Mouse (Mus musculus): ENCODE data around the gene Aes.
A peak's percentile ranks its signal among the peaks of the same experiment; 100 is the strongest.

Aes gene

DNA sequence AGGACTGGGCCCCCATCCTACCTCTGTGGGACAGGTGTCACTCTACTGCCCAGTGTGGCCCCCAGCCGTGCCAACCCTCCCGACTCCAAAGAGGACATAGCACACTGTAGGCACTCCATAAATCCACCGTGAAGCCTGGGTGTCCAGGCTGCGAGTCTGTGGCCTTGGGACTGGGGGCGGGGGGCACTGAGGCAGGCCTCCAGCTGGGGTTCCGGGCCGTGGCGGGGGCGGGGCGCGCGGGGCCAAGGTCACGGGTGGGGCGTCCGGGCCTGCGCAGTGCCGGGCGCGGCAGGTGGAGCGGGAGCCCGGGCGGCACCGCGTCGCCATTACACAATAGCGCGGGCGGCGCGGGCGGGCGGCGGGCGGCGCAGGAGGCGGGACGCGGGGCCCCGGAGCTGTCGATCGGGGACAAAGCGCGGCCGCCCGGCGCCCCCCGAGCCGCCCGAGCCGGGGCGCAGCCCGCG is at the start of gene Aes:
Aes (plus strand) TSS at position 326 of the 464 bp plus-strand sequence.
- DNase-seq (ENCODE audit: low spot score): peak; percentile 50

GRCm38 (mm10) chr10:81510246-81510810 is 49.0 kb upstream of the Aes start:
- no peak for DNase-seq (ENCODE audit: low spot score)

GRCm38 (mm10) chr10:81513798-81514197 is 45.5 kb upstream of the Aes start:
- DNase-seq (ENCODE audit: low spot score): no peak

DNA sequence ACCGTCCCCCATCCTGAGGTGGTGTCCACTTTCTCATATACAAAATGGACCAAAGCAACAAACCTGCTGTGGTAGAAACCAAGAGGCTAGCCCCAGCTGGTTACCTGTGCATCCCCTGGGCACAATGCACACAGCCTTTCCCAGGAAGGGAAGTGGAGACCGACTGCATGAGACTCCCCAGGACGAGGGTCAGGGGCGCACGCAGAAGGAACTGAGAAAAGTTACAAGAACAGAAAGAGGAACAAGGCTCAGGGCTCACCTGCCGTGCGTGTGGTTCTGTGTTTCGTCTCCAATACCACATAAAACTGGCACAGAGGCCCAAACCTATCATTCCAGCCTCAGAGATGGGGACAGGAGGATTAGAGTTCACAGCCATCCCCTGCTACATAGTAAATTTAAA is 42.1 kb upstream of the Aes start:
- no peak for DNase-seq (ENCODE audit: low spot score)

GRCm38 (mm10) chr10:81518546-81518945 is 40.7 kb upstream of the Aes start:
- DNase-seq (ENCODE audit: low spot score): peak; percentile 65

DNA sequence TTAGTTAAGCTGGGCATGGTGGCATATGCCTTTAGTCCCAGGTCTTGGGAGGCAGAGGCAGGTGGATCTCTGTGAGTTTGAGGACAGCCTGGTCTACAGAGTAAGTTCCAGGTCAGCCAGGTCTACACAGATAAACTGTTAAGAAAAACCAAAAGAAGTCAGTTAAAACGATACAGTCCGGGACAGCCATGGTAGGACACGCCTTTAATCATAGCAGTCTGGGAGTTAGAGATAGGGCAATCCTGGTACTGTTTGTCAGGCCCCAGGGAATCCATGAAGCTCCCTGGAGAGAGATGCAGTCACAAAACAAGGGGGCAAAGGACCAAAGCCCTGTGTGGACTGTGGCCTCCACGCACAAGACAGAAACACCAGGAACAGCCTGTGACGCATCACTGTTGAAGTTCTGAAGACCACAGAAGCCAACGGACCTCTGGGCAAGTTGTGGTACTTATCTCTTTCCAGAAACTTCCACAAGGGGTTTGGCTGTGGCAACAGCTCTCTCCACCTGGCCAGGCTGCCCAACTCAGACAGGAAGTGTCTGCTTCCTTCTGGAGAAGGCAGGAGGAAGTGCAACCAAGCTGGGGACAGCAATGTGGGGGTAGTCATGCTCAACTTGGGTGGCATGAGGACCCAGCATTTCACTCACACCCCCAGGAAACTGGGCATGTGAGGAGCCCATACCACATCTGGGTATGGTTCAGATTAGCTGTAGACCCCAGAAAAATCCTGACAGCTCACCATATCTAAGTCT is 39.9 kb upstream of the Aes start:
- no peak for DNase-seq (ENCODE audit: low spot score)

GRCm38 (mm10) chr10:81519978-81520365 is 39.3 kb upstream of the Aes start:
- DNase-seq (ENCODE audit: low spot score): no peak

DNA sequence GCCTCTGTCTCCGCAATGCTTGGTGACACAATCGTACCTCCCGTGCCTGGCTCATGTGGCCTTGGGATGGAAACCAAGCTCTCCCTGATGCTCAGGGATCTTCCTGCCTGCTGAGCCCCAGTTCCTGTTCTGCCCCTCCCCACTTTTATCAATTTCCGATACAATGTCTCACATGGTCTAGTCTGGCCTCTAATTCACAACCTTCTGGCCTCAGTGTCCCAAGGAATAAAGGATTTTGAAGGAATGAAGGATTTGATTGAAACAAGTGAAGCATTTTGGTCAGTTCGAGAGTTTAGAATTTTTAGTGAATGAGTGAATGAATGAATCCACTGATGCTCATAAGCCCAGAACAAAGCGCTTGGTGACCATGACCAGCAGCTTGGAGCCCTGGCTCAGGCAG is 36.1 kb upstream of the Aes start:
- no peak for DNase-seq (ENCODE audit: low spot score)

DNA sequence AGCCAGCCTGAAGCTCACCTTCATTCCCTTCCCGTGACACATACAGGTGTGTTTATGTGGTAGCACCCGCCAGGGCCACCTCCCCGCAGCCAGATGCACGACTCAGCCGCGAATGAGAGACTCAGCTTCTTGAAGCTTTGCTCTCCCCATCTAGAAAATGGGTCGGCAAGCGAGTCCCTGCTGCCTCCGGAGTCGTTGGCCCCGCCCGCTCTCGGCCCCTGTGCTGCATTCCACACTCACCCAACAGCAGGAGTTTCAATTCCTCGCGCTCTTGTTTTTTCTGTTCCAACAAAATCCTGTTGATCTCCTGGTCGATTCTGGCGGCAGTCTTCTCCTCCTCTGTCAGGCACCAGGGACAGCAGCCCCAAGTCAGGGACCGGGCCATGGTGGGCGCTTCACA is 35.7 kb upstream of the Aes start:
- DNase-seq (ENCODE audit: low spot score): no peak

- DNase-seq (ENCODE audit: low spot score): no peak
Measured at GRCm38 (mm10) chr10:81524051-81524605, 35.2 kb upstream of the Aes start, which contains the start of gene Gna15. TSS of gene Gna15 (minus strand) at chr10:81524225.

DNA sequence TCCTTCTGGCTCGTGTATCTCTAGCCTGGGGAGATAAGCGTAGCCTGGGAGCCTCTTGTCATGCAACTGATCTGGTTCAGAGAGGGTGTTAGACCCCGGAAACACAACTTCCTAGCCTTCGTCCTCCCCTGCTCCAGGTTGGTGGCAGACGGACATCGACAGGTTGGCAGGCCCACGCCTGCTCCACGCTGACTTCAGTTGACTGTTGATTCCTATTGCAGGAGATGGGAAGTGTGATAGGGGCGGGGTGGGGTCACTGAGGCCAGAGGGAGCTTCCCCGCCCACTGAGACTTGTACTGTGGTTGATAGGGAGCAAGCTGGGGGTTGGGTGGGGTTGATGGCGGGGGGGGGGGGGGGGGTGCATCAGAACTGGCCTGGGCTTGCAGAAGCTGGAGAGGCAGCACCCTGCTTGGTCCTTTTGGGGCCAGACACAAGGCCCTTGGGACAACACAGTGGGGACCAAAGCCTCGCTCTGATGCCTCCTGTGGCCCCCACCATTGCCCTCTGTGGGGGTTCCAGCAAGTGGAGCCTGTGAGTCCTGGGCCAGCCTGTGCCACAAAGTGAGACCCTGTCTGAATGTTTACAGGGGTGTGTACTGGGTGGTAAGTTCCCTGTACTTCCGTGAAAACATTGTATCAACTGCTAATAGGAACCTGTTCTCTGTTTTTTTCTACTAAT is 34.1 kb upstream of the Aes start:
- DNase-seq (ENCODE audit: low spot score): no peak

DNA sequence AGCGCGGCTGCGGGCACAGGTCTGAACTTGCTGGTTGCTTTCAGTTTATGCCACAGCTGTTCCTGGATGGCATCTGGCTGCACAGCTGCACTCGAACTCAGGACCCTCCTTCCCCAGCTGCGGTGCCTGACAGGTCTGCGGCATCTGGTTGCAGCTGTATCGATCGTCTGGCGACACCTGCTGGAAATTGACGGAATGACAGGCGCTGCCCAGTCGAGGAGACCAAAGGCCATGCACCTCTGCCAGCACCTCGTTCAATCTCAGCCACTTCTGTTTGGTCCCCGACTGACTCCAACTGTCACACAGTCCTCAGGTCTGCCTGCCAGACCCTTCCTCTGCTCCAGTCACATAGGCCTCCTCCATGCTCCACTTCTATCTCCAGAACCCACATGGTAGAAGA is 32.5 kb upstream of the Aes start:
- peak; percentile 76 for DNase-seq (ENCODE audit: low spot score)

GRCm38 (mm10) chr10:81534826-81535225 is 24.5 kb upstream of the Aes start:
- no peak for DNase-seq (ENCODE audit: low spot score)

GRCm38 (mm10) chr10:81536734-81537133 is 22.6 kb upstream of the Aes start:
- no peak for DNase-seq (ENCODE audit: low spot score)

- DNase-seq (ENCODE audit: low spot score): no peak
Measured at GRCm38 (mm10) chr10:81537429-81537828, 21.9 kb upstream of the Aes start.

GRCm38 (mm10) chr10:81538321-81539048 is 20.8 kb upstream of the Aes start:
- DNase-seq (ENCODE audit: low spot score): no peak

DNA sequence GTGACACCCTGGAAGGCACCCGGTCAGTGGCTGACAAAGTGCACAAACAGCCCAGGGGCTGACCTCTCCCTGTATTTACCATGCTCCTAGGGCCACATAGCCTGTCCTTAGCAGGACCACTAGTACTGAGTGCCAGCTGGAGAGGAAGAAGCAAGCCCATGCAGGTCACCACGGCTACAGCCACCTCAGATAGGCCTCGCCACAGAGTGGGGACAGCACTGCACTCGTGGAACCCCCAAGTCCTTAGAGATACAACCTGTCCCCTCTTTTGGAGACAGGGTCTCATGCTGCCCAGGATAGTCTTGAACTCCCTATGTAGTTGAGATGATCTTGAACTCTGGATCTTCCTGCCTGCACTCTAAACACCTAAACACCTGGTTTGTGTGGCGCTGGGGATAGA is 17.9 kb upstream of the Aes start:
- no peak for DNase-seq (ENCODE audit: low spot score)

DNA sequence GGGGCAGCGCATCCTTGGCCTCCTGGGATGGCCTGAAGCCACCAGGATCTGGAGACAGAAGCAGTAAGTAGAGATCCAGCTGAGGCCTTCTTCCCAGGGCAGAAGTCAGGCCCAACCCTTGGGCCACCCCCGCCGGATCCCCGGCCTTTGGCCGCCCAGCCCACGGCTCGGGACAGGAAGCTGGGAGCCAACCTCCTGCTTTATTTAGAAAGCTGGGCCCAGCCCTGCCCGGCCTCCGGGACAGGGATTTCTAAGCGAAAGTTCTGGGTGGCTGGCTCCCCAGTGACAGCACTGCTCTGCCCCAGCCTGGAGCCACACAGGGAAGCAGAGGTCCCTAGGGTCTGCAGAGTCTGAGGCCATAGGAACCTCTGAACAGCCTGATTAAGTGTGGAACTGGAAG is 17.5 kb upstream of the Aes start:
- no peak for DNase-seq (ENCODE audit: low spot score)

DNA sequence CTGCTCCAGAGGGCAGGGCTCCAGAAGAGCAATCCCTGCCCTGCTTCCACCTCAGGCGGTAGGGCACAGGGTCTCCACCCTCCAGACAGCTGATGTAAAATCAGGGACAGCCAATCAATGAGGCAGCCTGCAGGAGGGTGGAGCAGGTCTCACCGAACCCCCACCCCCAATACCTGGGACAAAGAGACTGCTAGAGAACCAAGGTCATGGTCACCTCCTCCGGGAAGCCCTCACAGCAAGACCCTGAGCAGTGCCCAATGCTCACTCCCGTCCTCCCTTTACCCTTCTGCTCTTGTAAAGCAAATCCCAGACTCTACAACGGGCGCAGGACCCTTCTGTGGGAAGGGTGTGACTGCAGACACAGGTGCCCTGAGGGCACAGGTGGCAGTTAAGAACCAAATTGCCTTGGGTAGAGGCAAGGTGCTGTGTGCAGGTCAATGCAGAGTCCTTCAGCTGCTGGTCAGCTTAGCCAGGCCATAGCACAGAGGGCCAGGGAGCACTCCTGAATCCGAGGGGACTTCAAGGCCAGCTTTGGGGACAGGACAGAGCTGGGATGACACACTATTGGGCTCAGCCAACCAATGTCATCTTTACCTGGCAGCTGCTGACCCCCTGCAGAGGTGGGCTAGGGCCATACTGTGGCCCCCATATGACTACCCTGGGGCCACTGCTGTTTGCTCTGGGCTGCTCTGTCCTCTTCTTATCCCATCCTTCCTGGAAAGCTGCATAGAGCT is 16.4 kb upstream of the Aes start:
- no peak for DNase-seq (ENCODE audit: low spot score)

GRCm38 (mm10) chr10:81543633-81544032 is 15.7 kb upstream of the Aes start:
- no peak for DNase-seq (ENCODE audit: low spot score)
